Mouse (Mus musculus): Measurements from ENCODE around the gene Tgfbr3.

Tgfbr3 gene

GRCm38 (mm10) chr5:107079146-107079638 is 210.2 kb downstream of the Tgfbr3 start:
- DNase-seq (ENCODE audit: low spot score), result no peak

- no peak for DNase-seq (ENCODE audit: low spot score)
These were observed 211.1 kb downstream of the Tgfbr3 start for GRCm38 (mm10) chr5:107078361-107078760.

- no peak for DNase-seq (ENCODE audit: low spot score)
These were observed 211.5 kb downstream of the Tgfbr3 start for GRCm38 (mm10) chr5:107077900-107078299.

GRCm38 (mm10) chr5:107074980-107075583 is 214.3 kb downstream of the Tgfbr3 start:
- DNase-seq (ENCODE audit: low spot score), result no peak

GRCm38 (mm10) chr5:107074350-107074749 is 215.1 kb downstream of the Tgfbr3 start:
- DNase-seq (ENCODE audit: low spot score), result no peak

GRCm38 (mm10) chr5:107073536-107073935 is 215.9 kb downstream of the Tgfbr3 start:
- no peak for DNase-seq (ENCODE audit: low spot score)

GRCm38 (mm10) chr5:107068146-107068545 is 221.3 kb downstream of the Tgfbr3 start:
- DNase-seq (ENCODE audit: low spot score), result no peak

- DNase-seq (ENCODE audit: low spot score), result no peak
These were observed 221.9 kb downstream of the Tgfbr3 start for GRCm38 (mm10) chr5:107067531-107067930.

- DNase-seq (ENCODE audit: low spot score), result no peak
These were observed 224.5 kb downstream of the Tgfbr3 start for GRCm38 (mm10) chr5:107064922-107065321.

- no peak for DNase-seq (ENCODE audit: low spot score)
These were observed 227.1 kb downstream of the Tgfbr3 start for GRCm38 (mm10) chr5:107062229-107062852.

- no peak for DNase-seq (ENCODE audit: low spot score)
These were observed 229.9 kb downstream of the Tgfbr3 start for GRCm38 (mm10) chr5:107059514-107059913.

- DNase-seq (ENCODE audit: low spot score), result no peak
These were observed 230.8 kb downstream of the Tgfbr3 start for GRCm38 (mm10) chr5:107058642-107059041.
